Comparison of ENCODE assay signal across 28 mouse cellular contexts in genomic region chr2:72332067-72332466, GRCm38 (mm10). TPM values are rescaled to one million over a fixed set of nuclear protein-coding genes. Genes with fewer than 3 reads are reported as not detected.
DNase-seq lines count a peak whose midpoint lies in the region; ATAC-seq and TF ChIP-seq lines count a peak whose summit lies in the region.
"Had no signal": no experiment of that assay in that cellular context is flagged by ENCODE, and none has a peak within 500 bp of the region (broad histone marks: within the 10 kb centered on the region; RNA-seq: fewer than 3 reads in every experiment).

No protein-coding gene starts in this region.

- H3K79me2 ChIP-seq in CH12.LX (replicated peaks; ENCODE audit: control insufficient read depth, extremely low read depth, insufficient read depth, poor library complexity, severe bottlenecking): 0 out of 2 replicates have a peak, but pooled peaks cover 2% of the 10 kb centered on the region

- H3K27me3 ChIP-seq in heart, embryonic 12.5 days (replicated peaks): no peaks in the 10 kb centered on the region
- no peaks in the 10 kb centered on the region for H3K27me3 ChIP-seq in midbrain, embryonic 11.5 days (ENCODE audit: control insufficient read depth, insufficient read depth, low read length)
- no peaks in the 10 kb centered on the region for H3K27me3 ChIP-seq in midbrain, embryonic 13.5 days
- no peaks in the 10 kb centered on the region for H3K27me3 ChIP-seq in CH12.LX (replicated peaks)
- H3K27me3 ChIP-seq: embryonic facial prominence, embryonic 13.5 days; embryonic facial prominence, embryonic 15.5 days; forebrain, embryonic 12.5 days; Patski had no signal

- no peak for TF ChIP-seq RAD21 in CH12.LX (IDR thresholded peaks at IDR 0.05; ENCODE audit: low read depth, low read length)

- dilution Hi-C loops in CH12.LX (cut with MboI; ENCODE audit: extremely low pct_ligation_motif_present, extremely low pct_unique_long_range_greater_than_20kb, low sequenced_read_pairs): no loop called here

- H3K27ac ChIP-seq in heart, embryonic 12.5 days (ENCODE audit: poor library complexity, severe bottlenecking): no peak overlapping the region
- no peak overlapping the region for H3K27ac ChIP-seq in midbrain, embryonic 11.5 days (ENCODE audit: low read depth, low read length)
- H3K27ac ChIP-seq in midbrain, embryonic 13.5 days: no peak overlapping the region
- H3K27ac ChIP-seq in CH12.LX (ENCODE audit: insufficient read depth, low read depth): no peak overlapping the region
- H3K27ac ChIP-seq: embryonic facial prominence, embryonic 13.5 days; embryonic facial prominence, embryonic 15.5 days; forebrain, embryonic 10.5 days; forebrain, embryonic 12.5 days had no signal

- in situ Hi-C loops in CH12.LX (cut with MboI; ENCODE audit: low pct_ligation_motif_present, low pct_unique_long_range_greater_than_20kb, low sequenced_read_pairs): no loop called here

- no peaks in the 10 kb centered on the region for H3K36me3 ChIP-seq in heart, embryonic 12.5 days
- no peaks in the 10 kb centered on the region for H3K36me3 ChIP-seq in midbrain, embryonic 11.5 days (ENCODE audit: control insufficient read depth, insufficient read depth, low read length)
- no peaks in the 10 kb centered on the region for H3K36me3 ChIP-seq in midbrain, embryonic 13.5 days
- no peaks in the 10 kb centered on the region for H3K36me3 ChIP-seq in CH12.LX (replicated peaks in 1 of 2; ENCODE audit: control insufficient read depth in 1 of 2, insufficient read depth in 1 of 2, low read length in 1 of 2)
- H3K36me3 ChIP-seq: embryonic facial prominence, embryonic 13.5 days; embryonic facial prominence, embryonic 15.5 days; forebrain, embryonic 10.5 days; forebrain, embryonic 12.5 days had no signal

- H3K4me2 ChIP-seq in heart, embryonic 12.5 days: no peak overlapping the region
- H3K4me2 ChIP-seq in midbrain, embryonic 11.5 days: no peak overlapping the region
- no peak overlapping the region for H3K4me2 ChIP-seq in midbrain, embryonic 13.5 days (replicated peaks)
- H3K4me2 ChIP-seq in CH12.LX (ENCODE audit: insufficient read depth, low read depth, poor library complexity, severe bottlenecking): no peak overlapping the region
- H3K4me2 ChIP-seq: embryonic facial prominence, embryonic 13.5 days; embryonic facial prominence, embryonic 15.5 days; forebrain, embryonic 12.5 days had no signal

- TF ChIP-seq CTCF in CH12.LX (conservative IDR thresholded peaks at IDR 0.05 in 1 of 2, IDR thresholded peaks at IDR 0.05 in 1 of 2; ENCODE audit: low read depth in 2 of 2, low read length in 2 of 2): no peak

- H3K4me1 ChIP-seq in heart, embryonic 12.5 days (replicated peaks): peaks cover 18% of the 10 kb centered on the region; the same call in 1 of the 2 replicates
- no peaks in the 10 kb centered on the region for H3K4me1 ChIP-seq in midbrain, embryonic 11.5 days (ENCODE audit: control insufficient read depth, insufficient read depth, low read length)
- H3K4me1 ChIP-seq in midbrain, embryonic 13.5 days (replicated peaks): no peaks in the 10 kb centered on the region
- H3K4me1 ChIP-seq in CH12.LX (ENCODE audit: control insufficient read depth in 1 of 2, insufficient read depth in 2 of 2): peaks cover 6 to 31% of the 10 kb centered on the region in 2 experiments
- H3K4me1 ChIP-seq: embryonic facial prominence, embryonic 15.5 days; forebrain, embryonic 12.5 days had no signal

- no peak for ATAC-seq in heart, embryonic 12.5 days (ENCODE audit: insufficient number of reproducible peaks, low FRiP score)
- ATAC-seq in midbrain, embryonic 11.5 days (ENCODE audit: low FRiP score): no peak
- no peak for ATAC-seq in midbrain, embryonic 13.5 days
- ATAC-seq: activated CD4-positive, CD25-positive, alpha-beta regulatory T cell, adult 4 months; CD4-positive, CD25-positive, alpha-beta regulatory T cell, adult 4 months; forebrain, embryonic 14.5 days; forebrain, embryonic 16.5 days; Patski had no signal

- no peaks in the 10 kb centered on the region for H3K9me3 ChIP-seq in heart, embryonic 12.5 days (replicated peaks)
- no peaks in the 10 kb centered on the region for H3K9me3 ChIP-seq in midbrain, embryonic 11.5 days (ENCODE audit: control insufficient read depth, low read length)
- H3K9me3 ChIP-seq in midbrain, embryonic 13.5 days: no peaks in the 10 kb centered on the region
- no peaks in the 10 kb centered on the region for H3K9me3 ChIP-seq in CH12.LX (replicated peaks; ENCODE audit: low read length)
- H3K9me3 ChIP-seq: embryonic facial prominence, embryonic 13.5 days; embryonic facial prominence, embryonic 15.5 days; forebrain, embryonic 10.5 days; forebrain, embryonic 12.5 days had no signal

- 67% methylated on average over 4 of the region's 4 CpGs for WGBS in heart, embryonic 12.5 days
- WGBS in midbrain, embryonic 11.5 days: 73% methylated on average over 4 of the region's 4 CpGs
- 70% methylated on average over 4 of the region's 4 CpGs for WGBS in midbrain, embryonic 13.5 days

- peak; percentile 59 for TF ChIP-seq EP300 in CH12.LX (IDR thresholded peaks at IDR 0.05; ENCODE audit: low read length)

- no peak overlapping the region for H3K9ac ChIP-seq in heart, embryonic 12.5 days
- no peak overlapping the region for H3K9ac ChIP-seq in midbrain, embryonic 11.5 days (ENCODE audit: low read length)
- H3K9ac ChIP-seq in midbrain, embryonic 13.5 days (replicated peaks): no peak overlapping the region
- no peak overlapping the region for H3K9ac ChIP-seq in CH12.LX (ENCODE audit: insufficient read depth, low read depth)
- H3K9ac ChIP-seq: embryonic facial prominence, embryonic 13.5 days; embryonic facial prominence, embryonic 15.5 days; forebrain, embryonic 12.5 days had no signal

- H3K4me3 ChIP-seq in heart, embryonic 12.5 days: no peak overlapping the region
- H3K4me3 ChIP-seq in midbrain, embryonic 11.5 days (ENCODE audit: low read depth, low read length): no peak overlapping the region
- H3K4me3 ChIP-seq in midbrain, embryonic 13.5 days (replicated peaks): no peak overlapping the region
- no peak overlapping the region for H3K4me3 ChIP-seq in CH12.LX (replicated peaks in 1 of 3; ENCODE audit: low read depth in 2 of 3, low read length in 2 of 3, poor library complexity in 1 of 3)
- H3K4me3 ChIP-seq: embryonic facial prominence, embryonic 13.5 days; embryonic facial prominence, embryonic 15.5 days; erythroblast, embryonic 14.5 days; forebrain, embryonic 10.5 days; forebrain, embryonic 12.5 days had no signal

- peak; percentile 64 for DNase-seq in heart, adult 11 months
- DNase-seq in midbrain, embryonic 11.5 days (ENCODE audit: low spot score, missing footprints): peak; percentile 26
- no peak for DNase-seq in CH12.LX (ENCODE audit: extremely low read depth)
- no peak for DNase-seq in ovary, postnatal 36 days (ENCODE audit: low spot score)
- no peak for DNase-seq in Muller cell, postnatal 12 days (ENCODE audit: inconsistent ontology term)
- DNase-seq: adrenal gland, adult 8-10 months; adrenal gland, postnatal 14 days; adrenal gland, postnatal 36 days; B cell, adult 2 months; cerebellum, adult 11 months; cerebellum, adult 18-20 months; cerebellum, adult 8-10 months; cerebellum, adult 9-11 months; cerebellum, postnatal 14 days; cerebellum, postnatal 36 days; embryo, embryonic 11 days had no signal

- TF ChIP-seq POLR2A in CH12.LX (IDR thresholded peaks at IDR 0.05; ENCODE audit: low read depth, low read length): no peak

TF ChIP-seq in CH12.LX, 34 proteins besides CTCF, POLR2A, EP300 and RAD21:
- TF ChIP-seq IRF4 (IDR thresholded peaks at IDR 0.05; ENCODE audit: low read depth, low read length) (peak; percentile 61), CHD2 (IDR thresholded peaks at IDR 0.05; ENCODE audit: low read length) (no peak), MYC (IDR thresholded peaks at IDR 0.05; ENCODE audit: low read depth, low read length) (no peak), CHD1 (IDR thresholded peaks at IDR 0.05; ENCODE audit: low read depth, low read length) (no peak), MAFK (IDR thresholded peaks at IDR 0.05; ENCODE audit: insufficient replicate concordance, low read length) (no peak), ZC3H11A (IDR thresholded peaks at IDR 0.05; ENCODE audit: low read depth, low read length) (no peak), MEF2A (IDR thresholded peaks at IDR 0.05; ENCODE audit: borderline replicate concordance, low read depth, low read length) (no peak), USF1 (IDR thresholded peaks at IDR 0.05; ENCODE audit: low read depth, low read length) (no peak)

RNA-seq across cellular contexts. Expression of gene Map3k20, which starts 46.6 kb away (rescaled TPM):
- 77.2 and 81.3 TPM in 2 replicates for polyA plus RNA-seq in heart, embryonic 12.5 days (2016; fragmentation: Nextera tagmentation; extraction: Ambion mirVana)
- 7.5 and 8.3 TPM in 2 replicates for polyA plus RNA-seq in midbrain, embryonic 11.5 days (2014; fragmentation: Nextera tagmentation; extraction: Ambion mirVana)
- 5.5 and 6.1 TPM in 2 replicates for polyA plus RNA-seq in midbrain, embryonic 13.5 days (2015; fragmentation: Nextera tagmentation; extraction: Ambion mirVana)
- total RNA-seq in CH12.LX (2012; rRNA removed) (6.1 and 6.2 TPM in 2 replicates), CH12.LX (2014; rRNA removed) (6.6 TPM in 2 replicates)
- 3.5 and 4.1 TPM in 2 replicates for polyA plus RNA-seq in CH12.LX (2012; ENCODE audit: insufficient read length, low read depth)

Comparison
In these comparisons a context has a peak if more than half of its experiments do, and no peak if none do; other contexts are left out.
1. DNase-seq: peak in heart, adult 11 months (single experiment) and midbrain, embryonic 11.5 days (single experiment); none in CH12.LX (single experiment), ovary, postnatal 36 days (single experiment) and Muller cell, postnatal 12 days (single experiment).